Mouse (Mus musculus) adrenal gland, postnatal 10 days (tissue): ENCODE data around the gene Prkar1b. TPM values are rescaled to one million over a fixed set of nuclear protein-coding genes. Genes with fewer than 3 reads are reported as not detected.

ENCODE experiments used
- DNase-seq: peaks from one replicate; pipeline ENCODE4 v3.0.0; 2021; ENCODE audit warnings: mixed read lengths
- total RNA-seq, 2 experiments: library from RNA; stranded (reverse); gene quantifications; 2 replicates each; pipeline ENCODE4 v1.2.3; 2021

The Prkar1b gene
- total RNA-seq, 2 experiments from 2014 or later: 14.9 to 24.9 TPM

DNA sequence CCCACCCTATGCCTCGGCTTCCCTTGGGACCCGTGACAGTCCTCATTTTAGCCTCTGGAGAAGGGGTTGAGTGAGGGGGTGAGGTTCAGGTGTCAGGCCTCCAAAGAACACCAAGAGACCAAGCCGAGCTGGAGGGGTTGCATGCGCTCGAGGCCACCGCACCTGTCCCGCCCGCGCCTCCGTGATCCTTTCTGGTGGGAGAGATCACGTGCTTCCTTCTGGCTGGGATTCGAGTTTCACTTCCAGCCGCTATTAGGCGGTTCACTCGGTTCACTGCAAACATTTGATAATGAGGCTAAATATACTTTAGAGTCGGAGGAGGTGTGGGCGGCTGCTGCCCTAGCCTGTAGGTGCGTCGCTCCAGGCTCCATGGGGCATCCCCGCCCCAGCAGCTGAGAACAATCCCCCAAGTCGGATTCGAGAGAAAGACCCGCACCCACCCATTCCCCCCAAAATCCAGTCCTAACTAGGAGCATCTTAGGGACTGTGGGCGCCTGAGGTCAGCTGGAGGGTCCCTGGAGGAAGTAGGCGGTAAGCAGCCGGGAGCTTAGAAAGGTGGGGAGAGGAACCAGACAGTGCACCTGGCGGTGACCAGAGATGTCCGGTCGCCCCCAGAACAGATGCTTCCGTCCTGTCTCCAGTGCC, 151.7 kb downstream of the Prkar1b start:
- peak; percentile 47 for DNase-seq

DNA sequence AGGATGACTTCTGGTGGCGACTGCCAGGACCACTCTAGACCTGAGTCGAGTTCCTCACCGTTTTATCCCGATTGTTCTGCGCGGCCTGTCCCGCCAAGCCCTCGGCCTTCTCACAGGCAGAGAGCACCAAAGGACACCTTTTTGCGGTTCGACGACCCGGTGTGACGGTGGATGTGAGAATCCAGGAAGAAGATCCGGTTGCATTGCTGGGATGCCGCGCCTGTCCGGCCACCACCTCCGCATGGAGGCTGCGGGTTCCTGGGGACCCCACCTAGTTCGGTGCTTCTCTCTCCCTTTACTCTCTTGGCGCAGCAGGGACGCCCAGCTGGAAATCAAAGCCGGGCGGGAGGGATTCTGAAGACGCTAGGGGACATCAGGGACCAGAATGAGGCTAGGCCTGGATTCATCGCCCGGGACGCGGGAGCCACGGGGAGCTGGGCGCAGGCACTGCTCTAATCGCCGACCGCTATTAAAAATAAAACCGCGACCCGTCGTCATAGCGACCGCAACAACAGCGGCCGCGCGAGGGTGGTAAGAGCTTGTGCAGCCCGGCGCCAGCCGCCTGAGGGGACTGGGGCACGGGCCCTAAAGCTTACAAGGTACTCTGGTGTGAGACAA, 152.5 kb downstream of the Prkar1b start, which contains the start of gene Pdgfa:
Gene Pdgfa (minus strand): TSS at position 200 of the 618 bp plus-strand sequence.
- DNase-seq: peak; percentile 75

DNA sequence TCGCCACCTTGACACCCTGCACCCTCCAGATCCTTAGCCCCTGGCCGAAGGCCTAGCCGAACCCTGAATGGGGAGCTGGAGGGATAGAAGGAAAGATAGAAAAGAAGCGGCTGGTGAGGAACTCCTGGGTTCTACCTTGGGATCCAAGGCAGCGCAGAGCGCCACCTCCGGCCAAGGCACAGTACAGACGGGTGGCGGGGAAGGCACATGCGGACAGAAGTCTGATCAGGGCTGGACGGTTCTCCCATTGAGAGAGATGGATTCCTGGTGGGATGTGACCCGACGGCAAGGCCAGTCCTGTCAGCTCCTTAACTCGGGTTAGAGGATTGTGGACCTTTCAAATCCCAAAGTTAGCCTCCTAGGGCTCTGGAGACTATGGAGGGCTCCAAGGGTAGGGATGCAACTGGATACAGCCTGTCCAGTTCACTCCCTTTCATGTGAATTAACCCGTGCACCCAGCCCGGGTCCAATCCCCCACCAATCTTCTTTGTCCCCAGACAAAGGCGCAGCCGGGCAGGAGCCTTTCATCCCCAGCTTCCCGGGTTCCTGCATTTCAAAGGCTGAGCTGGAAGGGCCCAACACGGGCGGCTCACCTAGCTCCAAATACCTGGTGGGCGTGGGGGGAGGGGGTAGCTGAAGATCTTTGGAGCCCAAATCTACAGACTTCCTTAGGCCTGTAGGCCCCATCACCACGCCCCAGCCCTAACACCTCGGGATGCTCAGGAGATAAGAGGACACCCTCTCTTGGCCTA, 153.3 kb downstream of the Prkar1b start:
- DNase-seq: peak; percentile 69

DNA sequence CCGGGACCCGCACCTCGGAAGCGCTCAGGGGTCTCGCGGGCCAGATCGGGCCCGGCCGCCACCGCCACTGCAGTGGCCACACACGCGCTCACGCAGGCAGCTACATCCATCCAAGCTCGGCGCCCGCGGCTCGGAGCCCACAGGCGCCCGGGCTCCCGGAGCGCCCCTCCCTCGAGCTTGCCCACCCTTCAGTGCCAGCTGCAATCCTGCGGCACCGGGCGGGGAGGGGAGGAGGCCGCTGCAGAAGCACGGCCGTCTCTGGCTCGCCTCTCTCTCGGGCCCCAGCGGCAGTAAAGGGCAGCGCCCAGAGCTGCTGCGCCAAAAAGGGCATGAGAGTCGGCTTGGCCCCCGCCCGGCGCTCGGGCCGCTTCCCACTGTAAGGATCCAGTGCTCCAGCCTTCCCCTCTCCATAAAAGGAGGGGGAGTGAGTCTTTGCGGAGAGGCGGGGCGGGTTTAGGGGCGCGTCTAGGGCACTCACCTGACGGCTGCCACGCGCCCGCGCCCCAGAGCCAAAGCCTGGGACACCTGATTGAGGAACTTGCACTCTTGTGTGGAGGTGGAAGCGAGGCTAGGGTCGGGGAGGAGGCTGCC, 154.0 kb downstream of the Prkar1b start:
- peak; percentile 84 for DNase-seq

DNA sequence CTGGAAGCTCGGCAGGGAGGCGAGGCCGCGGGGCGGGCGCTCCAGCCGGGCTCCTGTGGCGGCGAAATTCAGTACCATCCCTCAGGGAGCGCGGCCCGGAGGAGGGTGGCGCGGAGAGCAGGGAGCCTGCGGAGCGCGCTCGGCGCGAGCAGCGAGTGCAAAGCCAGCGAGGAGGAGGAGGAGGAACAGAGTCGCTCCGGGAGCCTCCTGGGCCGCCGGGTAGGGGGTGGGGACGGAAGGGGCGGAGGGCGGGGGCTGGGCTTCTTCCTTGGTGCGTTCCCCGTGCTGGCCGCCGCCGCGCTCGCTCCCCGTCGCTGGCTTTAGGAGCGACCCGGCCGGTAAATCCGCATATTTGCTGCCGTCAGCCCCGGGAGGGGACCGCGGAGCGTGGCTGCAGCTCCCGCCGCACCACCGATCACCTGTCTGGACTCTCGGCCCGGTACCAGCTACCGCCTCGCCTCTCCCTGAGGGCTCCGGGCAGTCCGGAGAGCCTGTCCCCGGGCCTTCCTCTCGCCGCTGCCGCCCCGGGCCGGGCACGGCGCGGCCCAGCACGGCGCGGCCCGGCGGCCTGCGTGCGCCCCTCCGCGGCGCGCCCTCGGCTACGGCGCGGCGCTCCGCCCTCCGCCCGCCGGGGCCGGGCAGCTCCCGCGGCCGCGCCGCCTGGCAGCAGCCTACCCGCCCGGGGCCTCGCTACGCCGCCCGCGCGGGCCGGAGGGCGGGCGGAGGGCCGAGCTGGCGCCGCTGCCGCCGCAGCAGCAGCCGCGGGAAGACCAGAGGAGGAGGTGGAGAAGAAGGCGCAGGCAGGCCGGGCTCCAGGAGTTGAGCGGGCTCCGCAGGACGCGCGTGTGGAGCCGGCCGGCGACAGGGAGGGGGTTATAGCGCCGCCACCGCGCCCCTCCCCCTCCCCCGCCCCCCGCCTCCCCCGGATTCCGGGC, 154.7 kb downstream of the Prkar1b start:
- peak; percentile 92 for DNase-seq

DNA sequence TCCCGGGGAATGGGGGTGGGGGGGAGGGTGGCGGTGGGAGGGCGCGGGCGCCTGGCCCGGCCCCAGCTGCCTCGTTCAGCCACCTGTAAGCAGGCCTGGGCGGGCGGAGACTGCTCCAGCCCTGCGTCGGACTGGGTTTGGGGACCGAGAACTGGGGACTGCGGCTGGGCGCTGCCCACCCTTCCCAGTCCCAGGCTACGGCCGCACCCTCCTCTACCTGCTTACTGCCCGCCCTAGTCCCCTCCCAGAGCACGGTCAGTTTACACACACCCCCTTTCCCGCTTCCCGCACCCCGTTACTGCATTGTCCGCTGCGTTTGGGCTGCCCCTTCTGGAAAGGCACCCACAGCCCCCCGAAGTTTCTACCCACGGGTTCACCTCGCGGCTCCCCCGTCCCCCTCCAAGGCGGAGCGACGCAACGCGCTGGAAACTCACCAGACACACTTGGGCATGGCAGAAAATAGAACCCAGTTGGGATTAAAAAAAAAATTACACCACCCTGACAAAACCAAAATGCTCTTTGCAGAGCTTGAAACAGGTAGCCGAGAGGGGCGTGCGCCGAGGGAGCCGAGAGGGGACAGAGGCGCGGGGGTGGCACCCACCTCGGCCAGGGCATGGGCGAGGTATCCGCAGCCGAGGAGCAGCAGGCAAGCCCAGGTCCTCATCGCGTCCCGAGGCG, 155.6 kb downstream of the Prkar1b start:
- DNase-seq: peak; percentile 51

DNA sequence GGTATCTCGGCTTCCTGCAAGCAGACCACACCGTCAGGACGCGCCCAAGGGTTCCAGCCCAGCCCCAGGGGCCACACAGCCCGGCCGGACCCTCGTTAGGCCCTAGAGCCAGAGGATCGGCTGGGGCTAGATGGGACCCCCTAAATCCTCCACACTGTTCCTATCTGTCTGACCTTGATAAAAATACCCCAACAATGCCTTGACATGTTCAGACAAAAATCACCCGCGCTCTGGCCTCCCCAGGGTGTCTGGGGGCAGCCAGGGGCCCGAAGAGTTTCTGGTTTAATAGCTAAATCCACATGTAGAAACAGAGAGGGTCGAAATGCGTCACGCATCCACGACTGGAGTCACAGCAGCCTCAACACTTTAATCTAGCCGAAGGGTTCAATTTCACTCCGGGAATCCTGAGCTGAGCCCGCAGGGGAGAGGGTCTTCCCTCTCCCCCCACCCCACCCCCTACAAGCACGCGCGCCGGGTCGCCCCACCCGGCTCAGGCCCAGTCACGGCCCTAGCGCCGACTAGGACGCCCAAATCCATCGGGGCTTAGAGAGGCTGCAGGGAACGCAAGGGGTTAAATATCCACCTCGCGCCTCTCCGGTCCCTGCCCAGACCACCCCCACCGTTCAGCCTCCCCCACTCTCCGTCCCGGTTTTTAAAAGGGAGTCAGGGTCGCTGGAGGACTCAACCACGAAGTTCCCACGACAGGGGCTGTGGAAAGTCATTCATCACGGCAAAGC, 156.3 kb downstream of the Prkar1b start:
- DNase-seq: peak; percentile 40

DNA sequence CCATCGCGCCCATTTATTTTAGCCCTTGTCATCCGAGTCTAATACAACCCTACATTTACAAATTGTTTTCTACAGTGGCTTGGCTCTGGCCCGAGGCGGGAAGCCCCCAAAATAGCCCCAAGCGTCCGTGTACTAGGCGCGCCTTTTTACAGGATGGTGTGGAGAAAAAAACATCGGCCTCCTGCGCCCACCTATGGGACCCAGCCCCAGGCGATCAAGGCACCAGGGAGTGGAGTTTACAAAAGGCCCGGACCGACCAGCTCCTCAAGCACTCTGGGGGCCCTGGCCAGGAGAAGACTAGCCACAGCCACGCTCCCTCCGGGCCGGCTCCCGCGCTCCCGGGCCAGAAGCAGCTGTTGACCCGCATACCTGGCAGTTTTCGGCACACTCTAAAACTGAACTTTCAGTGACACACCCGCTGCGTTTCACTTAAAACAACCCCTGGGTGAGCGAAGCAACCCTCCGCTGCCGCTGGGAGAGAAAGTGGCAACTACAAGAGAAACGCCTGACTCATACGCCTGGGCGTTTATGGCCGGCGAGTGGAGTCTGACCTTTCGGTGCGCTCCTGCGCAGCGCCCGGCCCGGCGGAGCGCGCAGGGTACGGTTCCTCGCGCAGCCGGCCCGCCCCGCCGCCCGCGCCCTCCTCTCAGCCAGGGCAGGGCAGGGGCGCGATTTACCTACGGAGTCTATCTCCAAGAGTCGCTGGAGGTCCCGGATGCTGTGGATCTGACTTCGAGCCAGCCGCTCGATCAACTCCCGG, 157.0 kb downstream of the Prkar1b start:
- peak; percentile 72 for DNase-seq

DNA sequence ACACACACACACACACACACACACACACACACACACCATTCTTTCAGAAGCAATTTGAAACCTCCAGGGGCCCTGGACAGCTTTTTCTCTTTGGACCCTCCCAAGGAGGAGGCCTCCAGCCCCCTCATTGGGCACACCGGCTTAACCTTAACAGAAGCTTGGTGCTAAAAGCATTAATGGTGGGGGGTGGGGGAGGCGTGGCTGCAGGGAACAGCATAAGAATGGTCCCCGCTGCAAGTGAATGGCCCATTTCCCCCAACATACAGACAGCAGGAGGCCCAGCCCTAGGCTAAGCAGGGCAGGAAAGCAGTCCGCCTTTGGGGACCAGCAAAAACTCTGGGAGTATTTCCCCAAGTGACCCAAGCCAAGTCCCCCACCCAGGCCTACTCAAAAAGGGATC, 158.1 kb downstream of the Prkar1b start:
- no peak for DNase-seq

DNA sequence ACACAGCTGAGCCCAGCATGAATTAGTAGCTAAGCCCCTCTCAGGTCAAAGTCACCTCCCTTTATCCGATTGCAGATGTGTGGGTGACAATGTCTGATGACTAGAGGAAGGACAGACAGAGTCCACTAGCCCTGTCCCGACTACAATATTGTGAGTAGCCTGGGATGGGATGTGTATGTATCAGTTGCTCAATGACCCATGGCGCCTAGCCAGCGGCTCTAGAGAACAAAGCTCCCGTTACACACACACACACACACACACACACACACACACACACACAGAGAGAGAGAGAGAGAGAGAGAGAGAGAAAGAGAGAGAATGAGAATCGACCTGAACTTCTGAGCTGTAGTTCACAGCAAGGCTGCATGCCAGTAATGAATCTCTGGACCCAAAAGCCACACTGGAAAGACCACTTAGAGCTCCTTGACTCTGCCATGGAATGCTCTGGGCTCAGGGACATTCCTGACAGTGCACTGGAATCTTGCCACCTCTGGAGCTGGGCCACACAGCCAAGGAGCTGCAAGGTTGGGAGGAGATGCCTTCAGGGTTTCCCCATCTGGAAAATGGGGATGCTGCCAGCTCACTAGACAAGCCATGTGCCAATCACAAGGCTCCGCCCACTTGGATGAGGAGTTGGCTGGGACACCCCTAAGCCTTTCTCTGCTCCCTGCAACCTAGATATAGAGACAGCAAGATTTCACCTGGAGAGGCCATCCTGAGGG, 159.0 kb downstream of the Prkar1b start:
- peak; percentile 81 for DNase-seq

DNA sequence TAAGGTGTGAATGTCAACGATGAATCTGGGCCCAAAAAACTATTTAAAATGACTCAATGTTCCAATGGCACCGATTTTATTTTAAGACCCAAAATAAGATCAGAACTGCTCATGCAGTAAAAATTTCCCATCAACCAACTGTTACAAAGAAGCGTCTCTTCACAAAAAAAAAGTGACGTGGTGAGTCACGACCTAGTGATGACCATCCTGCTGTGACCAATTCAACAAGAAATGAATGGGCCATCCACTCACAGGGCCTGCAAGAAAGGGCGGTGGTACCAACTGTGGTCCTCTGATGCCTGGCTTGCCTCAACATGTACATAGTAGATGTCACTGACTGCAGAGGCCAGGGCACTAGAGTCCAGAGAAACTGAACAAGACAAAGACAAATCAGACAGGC, 160.2 kb downstream of the Prkar1b start:
- DNase-seq: no peak

DNA sequence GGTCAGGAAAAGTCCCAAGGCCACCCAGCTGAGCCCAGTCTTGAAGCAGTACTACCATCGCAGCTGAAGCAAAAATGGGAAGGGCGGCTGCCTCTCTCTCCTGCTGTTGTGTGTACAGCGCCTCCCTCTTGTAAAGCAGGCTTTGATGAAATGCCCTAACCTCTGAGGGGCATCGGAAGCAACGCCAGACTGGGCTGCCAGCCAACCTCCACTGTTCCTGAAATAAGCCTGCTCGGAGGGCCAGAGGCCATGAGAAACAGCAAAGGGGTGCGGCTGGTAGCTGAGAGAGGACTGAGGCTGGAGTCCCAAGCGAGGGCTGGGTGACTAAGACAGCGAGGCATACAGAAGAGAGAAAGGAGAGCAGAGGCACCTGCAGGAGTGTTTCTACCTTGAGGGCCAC, 161.0 kb downstream of the Prkar1b start:
- DNase-seq: peak; percentile 87

DNA sequence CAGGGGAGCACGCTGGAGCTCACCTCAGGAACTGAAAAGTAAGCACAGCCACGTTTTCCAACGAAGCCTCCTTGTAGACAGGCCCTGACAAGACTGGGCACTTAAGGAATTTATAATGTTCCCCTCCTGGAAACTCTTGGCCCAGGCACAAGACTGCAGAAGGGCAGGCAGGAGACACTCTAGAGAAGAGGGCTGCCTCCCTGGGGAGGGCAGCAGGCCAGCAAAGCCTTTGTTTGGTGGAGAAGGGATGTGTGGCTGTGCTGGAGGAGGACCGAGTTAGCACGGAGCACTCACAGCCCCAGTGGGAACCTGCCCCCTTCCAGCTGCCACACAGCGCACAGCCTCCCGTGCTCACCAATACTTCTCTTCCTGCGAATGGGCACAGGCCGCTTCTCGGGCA, 161.8 kb downstream of the Prkar1b start:
- DNase-seq: no peak

DNA sequence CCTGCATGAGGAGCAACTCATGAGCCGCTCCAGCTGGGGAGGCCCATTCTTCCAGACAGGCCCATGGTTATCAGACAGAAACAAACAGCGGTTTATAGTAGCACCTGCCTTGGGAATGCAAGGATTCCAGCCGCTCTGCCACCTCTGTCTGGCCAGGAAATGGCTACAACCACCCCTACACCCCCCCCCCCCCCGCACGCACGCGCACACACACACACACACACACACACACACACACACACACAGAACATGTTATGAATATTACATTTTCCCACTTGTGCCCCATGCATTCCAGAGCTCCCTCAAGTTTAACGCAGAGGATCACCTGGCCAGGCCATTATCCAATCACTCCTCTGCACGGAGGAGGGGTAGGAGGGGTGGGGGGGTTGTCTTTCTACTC, 167.9 kb downstream of the Prkar1b start:
- DNase-seq: no peak

DNA sequence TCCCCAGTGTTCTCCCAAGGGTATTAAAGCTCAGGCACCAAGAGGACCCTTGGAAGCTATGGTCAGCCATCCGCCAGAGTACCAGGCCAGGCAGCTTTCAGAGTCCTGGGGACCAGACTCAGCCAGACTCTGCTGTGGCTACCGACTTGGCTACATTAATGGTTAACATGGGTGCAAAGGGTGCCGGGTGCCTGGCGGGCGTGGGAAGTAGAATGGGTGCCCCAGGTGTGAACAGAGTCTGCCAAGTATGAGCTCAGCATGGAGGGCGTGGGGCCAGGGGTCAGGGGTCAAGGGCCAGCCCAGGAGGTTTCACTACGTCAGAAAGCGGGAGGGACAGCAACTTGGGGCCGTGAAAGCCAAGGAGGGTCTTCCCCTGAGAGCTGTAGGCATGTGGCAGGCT, 169.2 kb downstream of the Prkar1b start:
- no peak for DNase-seq

DNA sequence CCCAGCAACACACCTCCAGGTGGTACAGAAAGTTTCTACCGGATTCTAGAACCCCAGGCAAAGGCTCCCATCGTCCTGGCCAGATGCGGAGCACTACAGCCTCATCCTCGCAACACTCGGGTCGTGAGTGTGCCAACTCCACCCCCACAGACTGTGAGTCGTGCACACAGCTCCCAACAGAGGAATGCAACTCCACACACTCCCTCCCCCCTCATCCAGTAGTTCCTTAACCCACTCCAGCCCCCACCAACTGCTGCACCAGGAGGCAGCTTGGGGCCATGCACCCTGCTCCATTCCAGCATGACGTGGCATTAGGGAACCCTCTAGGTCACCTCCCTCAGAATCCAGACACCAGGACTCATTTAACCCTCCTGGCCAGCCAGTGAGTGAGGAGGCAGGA, 170.0 kb downstream of the Prkar1b start:
- DNase-seq: no peak

DNA sequence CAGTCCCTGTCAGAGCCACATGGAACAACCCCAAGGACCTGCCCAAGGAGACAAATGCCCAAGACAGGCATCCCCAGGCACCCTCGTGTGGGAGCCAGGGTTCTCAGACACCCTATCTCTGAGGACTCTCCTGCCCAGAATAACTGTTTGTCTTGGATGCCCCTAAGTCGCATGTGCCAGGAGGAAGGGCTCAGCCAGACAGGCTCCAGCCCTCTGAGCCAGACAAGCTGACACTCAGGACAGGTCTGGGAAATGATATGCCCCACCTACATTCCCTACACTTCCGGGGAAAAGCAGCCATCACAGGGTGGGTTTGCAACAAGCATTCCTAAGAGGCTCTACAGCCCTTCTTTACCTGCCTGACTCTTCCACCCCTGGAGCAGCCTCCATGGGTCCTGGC, 172.0 kb downstream of the Prkar1b start:
- no peak for DNase-seq

DNA sequence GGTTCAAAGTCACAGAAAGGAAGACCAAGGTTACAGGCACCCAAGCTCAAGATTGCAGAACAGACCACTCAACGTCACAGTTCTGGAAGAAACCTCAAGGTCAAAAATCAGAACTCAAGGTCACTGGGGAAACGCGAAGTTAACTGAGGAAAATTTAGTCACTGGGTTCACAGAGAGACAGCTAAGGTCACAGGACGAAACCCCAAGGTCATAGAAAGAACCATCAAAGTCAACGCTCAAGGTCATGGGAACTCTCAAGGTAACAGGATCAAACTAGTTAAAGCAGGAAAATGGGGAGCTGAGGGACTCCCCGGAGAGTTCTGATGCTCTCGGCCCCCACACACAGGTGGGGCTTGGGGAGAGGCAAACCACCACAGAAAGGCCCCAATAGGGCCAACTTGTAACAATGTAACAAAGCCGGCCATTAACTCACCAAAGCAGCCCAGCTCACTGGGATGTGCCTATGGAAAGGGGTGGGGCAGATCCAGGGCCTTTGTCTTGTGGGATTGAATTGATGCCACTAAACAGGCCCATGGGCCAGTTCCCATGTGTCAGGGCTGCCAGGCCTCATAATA, 174.8 kb downstream of the Prkar1b start:
- no peak for DNase-seq

DNA sequence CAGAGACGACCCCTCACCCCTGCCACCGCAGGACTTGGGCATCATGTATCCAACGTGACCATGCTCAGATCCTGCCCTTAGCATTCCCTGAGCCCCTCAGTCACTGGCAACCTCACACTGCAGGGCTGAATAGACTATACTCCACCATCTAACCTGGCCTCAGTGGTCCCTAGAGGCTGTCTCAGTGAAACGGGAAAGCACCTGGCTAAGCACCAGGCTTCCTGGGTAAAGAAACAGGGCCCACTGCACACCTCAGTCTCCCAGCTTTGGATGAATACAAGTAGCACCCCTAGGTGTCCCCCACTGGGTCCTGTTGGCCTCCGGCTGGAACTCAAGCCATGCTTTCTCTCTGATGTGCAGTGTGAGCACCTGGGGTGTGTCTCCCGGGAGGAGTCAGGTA, 176.3 kb downstream of the Prkar1b start:
- no peak for DNase-seq
